Mouse (Mus musculus) liver (tissue): ENCODE measurements at regions not wholly inside any gene's neighbourhood (a gene's known extent, or its start where the extent isn't known, plus 50 kb on each side); places are given as distances from the start of the nearest gene placed in this dataset.

ENCODE experiments used
- DNase-seq: peaks from one replicate; pipeline ENCODE4 v3.0.0-alpha.2; 2020; ENCODE audit warnings: mixed read lengths

DNA sequence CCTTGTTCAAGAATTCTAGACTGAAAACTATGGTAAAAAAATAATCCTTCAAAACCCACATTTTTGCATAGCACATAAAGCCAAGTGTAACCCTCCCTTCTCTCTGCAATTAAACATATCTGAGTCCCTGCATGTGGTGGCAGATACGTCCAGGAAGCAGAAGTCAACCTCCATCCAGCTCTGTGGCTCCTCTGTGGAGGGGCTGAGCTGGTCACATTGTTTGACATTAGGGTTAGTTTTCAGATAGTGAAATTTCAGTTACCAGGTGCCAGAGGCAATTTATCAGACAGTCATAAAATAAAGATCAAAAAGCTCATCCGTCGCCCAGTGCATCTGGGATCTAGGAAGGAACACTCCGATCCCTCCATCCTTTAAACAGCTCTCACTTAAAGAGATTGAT, 77.1 kb upstream of the Nt5c1b start:
- DNase-seq = no peak

GRCm38 (mm10) chr12:10305970-10306369, 63.8 kb upstream of the Nt5c1b start:
- no peak for DNase-seq
